Mouse (Mus musculus) v-Abl transformed pro-B cells (cell line): ENCODE measurements around the gene Wscd1.

Source experiments
- in situ Hi-C, 2 experiments: fragments of 400-800 bp; cut with MboI; formaldehyde crosslinking; loops; one replicate each; pipeline ENCODE4 v1.15.1; 2025; ENCODE audit not compliant: unreplicated experiment in 2 of 2

The Wscd1 gene

GRCm38 (mm10) chr11:71767726-71768125 is 18.0 kb downstream of the Wscd1 start:
- in situ Hi-C loops = no loop called here

- in situ Hi-C loops = no loop called here
These were observed 20.0 kb downstream of the Wscd1 start for GRCm38 (mm10) chr11:71769744-71770143.

DNA sequence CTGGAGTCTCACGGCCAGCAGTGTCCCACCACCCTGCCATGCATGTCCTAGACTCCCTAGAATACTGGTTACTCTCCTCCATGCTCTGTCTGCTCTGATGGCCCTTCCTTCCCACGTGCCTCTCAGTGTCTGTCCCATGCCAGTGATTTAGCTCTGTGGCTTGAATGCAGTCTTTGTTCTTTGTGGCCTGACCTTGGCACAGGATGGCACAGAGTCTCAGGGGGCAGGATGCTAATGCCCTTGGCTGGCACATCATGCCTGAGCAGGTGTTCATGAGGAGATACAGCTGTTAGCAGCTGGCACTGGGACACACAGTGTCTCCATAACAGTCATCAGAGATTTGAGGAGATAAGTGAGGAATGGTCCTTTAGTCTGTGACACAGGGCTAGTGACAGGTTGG is 20.8 kb downstream of the Wscd1 start:
- in situ Hi-C loops = no loop called here

DNA sequence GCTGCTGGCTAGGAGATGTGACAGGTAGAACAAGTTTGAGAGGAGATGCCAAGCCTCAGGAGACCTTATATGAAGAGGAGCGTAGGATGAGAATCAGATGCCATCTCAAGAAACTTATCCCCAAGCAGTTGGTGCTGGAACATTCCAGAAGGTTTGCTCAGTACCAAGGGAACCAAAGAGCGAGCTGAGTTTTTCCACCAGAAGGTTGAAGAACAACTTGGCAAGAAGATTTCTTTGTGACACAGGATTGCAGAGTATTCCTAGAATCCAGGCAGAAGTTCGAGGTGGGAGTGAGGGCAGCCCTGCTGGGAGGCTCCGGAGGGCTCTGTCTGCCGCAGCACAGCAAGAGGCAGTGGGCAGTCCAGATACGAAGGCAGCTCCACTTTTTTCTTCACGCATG is 21.4 kb downstream of the Wscd1 start:
- in situ Hi-C loops = no loop called here

DNA sequence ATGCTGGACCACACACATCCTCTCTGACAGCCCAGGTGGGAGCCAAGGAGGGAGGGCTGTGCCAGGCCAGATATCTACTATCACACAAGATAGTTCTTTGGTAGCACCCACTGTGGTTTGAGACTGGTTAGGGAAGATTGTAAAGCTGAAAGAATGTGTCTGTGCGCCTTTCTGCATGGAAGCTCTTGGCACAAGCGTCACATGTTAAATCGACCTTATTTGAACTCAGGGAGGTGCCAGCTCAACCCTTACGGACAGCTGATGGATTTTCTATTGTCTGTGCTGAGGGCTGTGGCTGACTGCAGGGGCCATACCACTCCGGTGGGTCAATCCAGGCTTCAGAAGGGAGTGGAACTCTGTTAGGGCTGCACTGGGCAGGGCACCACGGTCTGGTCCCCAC is 22.3 kb downstream of the Wscd1 start:
- in situ Hi-C loops = no loop called here

DNA sequence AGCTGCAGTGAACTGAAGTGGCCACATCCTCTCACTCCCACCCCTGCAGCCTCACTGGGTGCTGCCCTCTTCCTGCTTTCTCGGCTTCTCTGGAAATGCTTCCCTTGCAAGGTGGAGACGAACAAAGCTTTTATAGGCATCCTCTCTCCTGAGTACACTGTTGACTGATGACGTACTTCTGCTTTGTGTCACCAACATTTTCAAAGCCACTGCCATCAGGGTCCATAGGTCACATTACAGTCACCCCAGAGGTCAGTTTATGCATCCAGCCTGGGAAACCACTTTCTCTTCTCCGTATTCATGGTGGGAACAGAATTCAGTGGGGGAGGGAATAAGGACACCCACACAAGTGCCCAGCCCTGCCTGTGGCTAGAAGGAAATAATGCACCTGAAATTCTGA is 23.1 kb downstream of the Wscd1 start:
- in situ Hi-C loops = no loop called here

GRCm38 (mm10) chr11:71773986-71774767 is 24.5 kb downstream of the Wscd1 start:
- in situ Hi-C loops = no loop called here

DNA sequence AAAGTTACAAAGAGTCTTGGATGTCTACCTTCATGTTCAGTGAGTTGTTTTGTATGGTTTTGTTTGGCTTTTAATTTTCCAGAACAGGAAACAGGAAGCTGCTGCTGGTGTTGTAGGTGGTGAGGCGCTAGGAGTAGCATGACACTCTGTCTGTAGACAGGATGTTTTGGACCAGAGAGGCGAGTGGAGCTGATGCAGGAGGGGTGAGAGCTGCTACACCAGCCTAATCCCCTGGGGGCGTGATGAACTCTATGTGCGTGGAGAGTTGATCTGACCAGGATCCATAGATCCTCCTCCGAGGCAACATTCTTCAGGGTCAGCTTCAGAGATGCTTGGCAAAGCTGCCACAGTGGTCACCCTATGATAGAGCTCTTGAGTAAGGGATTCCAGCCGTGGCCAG is 25.3 kb downstream of the Wscd1 start:
- in situ Hi-C loops = no loop called here

GRCm38 (mm10) chr11:71779642-71780041 is 29.9 kb downstream of the Wscd1 start:
- in situ Hi-C loops = no loop called here

- in situ Hi-C loops = no loop called here
These were observed 32.1 kb downstream of the Wscd1 start for GRCm38 (mm10) chr11:71781737-71782354.

DNA sequence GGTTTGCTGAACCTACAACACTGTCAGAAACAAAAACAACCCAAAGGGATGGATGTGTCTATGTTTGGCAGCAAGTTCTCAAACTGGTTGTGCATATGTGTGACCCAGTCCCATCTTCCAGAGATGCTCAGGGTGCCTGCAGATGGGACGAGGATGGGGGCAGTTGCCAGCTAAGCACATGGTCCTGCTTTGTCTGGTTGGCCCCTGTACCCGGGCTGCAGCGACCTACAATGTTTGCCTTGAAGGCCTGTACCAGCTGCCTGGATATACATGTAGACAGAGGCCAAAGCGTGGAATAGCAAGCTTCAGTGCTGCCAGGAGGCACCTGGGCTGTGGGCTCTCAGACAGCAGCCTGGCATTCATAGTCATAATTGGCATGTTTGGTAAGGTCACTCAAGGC is 35.8 kb downstream of the Wscd1 start:
- in situ Hi-C loops = no loop called here

- in situ Hi-C loops = no loop called here
These were observed 38.5 kb downstream of the Wscd1 start for GRCm38 (mm10) chr11:71788209-71788608.

DNA sequence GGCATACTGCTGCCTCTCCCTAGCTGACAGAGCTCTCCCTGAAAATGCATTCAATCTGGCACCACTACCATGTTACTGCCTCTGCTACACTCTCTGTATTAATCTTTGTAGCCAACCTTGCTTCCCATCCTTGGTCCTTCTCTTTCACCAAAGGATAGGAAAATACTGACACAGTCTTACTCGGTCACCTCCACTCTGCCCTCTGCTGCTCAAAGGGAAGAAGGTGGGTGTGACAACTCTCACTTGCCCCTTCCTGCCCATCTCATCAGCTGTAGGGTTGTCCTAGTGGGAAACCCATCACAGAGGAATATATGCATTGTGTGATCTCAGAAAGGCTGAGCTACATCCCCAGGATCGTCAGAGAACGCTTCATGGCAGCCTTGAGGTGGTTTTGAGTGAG is 40.5 kb downstream of the Wscd1 start:
- in situ Hi-C loops = no loop called here

DNA sequence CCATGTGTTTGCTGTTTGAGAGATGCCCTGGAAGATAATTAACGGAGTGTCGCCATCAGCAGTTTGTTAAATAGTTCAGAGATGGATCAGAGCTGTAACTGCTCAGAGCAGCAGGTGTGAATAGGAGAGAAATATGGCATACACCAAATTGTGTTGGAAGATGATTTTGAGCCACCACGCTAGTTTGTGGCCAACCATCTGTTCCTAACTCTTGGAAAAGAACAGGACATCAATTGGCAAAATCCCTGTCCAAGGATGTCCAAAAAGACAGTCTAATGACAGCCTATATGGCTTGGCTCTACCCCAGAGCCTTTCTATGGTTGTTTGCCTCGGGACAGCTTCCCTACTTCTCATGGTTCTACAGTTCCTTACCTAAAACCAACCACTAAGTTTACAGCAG is 49.5 kb downstream of the Wscd1 start:
- in situ Hi-C loops = no loop called here

GRCm38 (mm10) chr11:71808521-71808920 is 58.8 kb downstream of the Wscd1 start:
- in situ Hi-C loops = no loop called here

GRCm38 (mm10) chr11:71811828-71812227 is 62.1 kb downstream of the Wscd1 start:
- in situ Hi-C loops = no loop called here

- in situ Hi-C loops = no loop called here
These were observed 63.2 kb downstream of the Wscd1 start for GRCm38 (mm10) chr11:71812921-71813320.

DNA sequence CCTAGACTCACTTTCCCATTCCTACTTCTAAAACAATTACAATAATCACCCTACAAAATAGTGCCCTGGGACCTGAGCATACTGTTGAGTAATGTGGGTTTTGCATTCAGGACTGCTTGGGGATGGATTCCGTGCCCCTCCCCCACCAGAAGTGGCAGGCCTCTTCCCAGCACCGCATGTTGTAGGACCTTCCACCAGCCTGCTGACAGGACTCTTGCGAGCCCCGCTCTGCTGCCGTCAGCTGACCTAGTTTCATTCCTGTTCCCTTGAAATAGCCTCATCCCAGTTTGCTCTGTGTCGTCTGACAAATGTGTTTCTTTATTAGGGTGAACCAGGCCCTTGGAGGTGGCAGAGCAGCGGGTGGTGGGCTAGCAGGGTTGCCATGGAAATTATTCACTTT is 64.8 kb downstream of the Wscd1 start:
- in situ Hi-C loops = no loop called here

DNA sequence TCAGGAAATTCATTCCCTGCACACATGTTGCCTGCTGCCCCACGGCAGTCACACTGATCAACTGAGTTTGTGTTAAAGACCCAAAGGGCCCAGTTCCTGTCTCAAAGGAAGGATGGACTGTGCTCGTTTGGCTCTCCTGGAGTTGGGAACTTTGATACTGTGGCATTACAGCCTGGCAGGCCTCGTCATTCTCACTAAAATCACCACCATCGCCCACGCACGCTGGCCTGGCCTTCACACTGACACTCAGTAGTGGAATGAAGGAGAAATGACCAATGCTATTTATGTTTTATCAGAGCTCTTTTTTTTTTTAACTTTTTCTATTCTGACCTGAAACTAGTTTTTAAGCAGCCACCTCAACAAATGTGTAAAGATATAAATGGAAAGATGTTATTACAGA is 65.6 kb downstream of the Wscd1 start:
- in situ Hi-C loops = no loop called here

- in situ Hi-C loops = no loop called here
These were observed 67.2 kb downstream of the Wscd1 start for GRCm38 (mm10) chr11:71816918-71817317.

DNA sequence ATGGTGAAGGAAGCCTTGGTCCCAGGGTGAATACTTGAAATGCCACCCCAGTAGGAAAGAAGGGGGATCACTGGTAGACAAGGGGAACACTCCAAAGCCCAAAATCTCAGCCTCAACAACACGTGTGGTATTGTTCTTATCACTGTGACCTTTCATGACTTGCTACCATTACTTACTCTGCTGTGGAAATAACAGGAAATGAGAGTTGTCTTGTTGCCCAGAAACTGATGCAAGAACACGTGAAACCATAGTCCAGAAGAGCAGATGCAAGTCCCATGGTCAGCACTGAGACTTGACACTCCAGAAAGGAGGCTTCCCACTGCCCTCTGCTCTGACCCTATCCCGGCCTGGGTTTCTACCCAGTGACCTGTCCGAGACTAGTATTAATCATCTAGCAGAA is 67.6 kb downstream of the Wscd1 start:
- in situ Hi-C loops = no loop called here

DNA sequence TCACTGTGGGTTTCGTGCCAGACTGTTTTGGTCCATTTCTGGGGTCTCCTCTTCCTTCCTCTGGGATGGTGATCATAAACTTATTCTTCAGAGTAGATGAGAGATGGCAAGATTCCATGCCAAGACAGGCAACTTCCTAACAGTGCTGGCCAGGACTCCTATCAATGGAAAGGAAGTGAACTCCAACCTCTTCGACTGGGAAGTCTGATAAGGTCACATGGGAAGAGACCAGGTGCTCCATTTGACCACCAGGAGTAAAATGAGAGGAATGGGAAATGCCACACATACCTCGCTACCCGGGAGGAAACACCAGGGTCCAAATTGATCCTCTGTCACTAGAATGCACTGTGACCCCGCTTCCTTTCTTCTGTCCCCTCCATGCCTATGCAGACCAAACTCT is 68.4 kb downstream of the Wscd1 start:
- in situ Hi-C loops = no loop called here
